Mouse (Mus musculus): ENCODE results near the gene Mmel1.

DNA sequence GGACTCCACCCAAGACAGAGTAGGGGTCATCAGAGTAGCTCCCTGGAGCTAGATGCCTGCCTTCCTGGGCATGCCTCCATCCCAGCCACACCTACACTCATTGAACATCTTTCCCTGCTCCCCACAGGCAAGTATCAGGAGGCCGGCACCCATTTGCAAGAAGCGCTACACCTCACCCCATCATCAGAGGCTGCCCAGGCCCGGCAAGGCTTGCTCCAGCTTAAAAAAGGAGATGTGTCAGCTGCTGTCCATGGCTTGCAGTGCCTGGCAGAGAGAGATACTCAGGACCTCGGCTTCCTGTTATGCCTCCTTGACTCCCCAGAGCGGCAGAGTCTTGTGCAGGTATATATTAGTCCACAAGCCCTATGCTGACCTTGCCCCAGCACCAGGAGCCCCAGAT lies 7.4 kb upstream of the Mmel1 start:
- TF ChIP-seq CTCF (IDR thresholded peaks at IDR 0.05; ENCODE audit: extremely low read depth, insufficient read depth, insufficient read length, insufficient replicate concordance) (no peak), POLR2A (IDR thresholded peaks at IDR 0.05; ENCODE audit: low read depth, low read length) (no peak)

All from spleen, adult 2 months (tissue).